Mouse (Mus musculus): ENCODE measurements around the gene Gm17334. TPM values are rescaled to one million over a fixed set of nuclear protein-coding genes. Genes with fewer than 3 reads are reported as not detected.

The Gm17334 gene
- total and polyA plus RNA-seq, 3 experiments: not detected

DNA sequence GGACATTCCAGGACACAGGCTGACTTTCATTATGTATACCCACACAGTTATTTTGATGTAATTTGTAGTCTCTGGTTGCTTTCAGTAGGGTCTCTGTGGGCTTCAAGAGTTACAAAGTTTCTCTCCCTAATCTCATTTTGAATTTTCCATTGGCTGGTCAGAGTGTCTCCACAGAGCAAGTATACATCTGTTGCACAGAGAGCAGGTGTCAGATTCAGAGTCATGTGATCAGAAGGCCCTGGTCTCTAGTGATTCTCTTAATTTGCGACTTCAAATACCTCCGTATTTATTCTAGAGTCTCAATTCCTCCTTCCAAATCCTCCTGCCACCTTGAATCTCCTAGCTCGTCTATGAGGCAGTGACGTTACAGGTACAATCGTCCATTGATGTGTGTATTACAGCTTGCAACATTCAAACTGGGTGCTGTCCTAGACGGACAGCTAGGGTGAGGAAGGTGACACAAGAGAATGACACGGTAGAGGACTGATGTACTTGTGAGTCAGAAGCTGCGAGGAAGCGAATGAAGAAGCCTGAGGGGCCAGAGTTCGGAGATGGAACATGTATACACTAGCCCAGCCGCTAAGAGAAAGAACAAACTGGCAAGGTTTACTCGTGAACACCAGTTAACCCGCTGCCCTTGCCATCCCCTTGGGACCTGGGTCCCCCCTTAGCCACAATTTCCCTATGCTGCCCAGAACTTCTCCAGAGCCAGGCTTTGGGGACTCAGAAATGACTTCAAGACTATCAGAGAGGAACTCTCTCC, 4.4 kb downstream of the Gm17334 start:
- no peaks in the 10 kb centered on the region; the same call in 1 of the 2 replicates for H3K79me2 ChIP-seq (ENCODE audit: control insufficient read depth, insufficient read depth, low read length, poor library complexity)
- H3K27me3 ChIP-seq (ENCODE audit: control insufficient read depth in 1 of 2, insufficient read depth in 2 of 2, low read length in 2 of 2): peaks cover 3 to 7% of the 10 kb centered on the region in 2 experiments; a peak in 3 of 4 replicates
- peaks cover 0 to 9% of the 10 kb centered on the region in 2 experiments; a peak in 2 of 4 replicates for H3K36me3 ChIP-seq (ENCODE audit: control insufficient read depth in 1 of 2, insufficient read depth in 2 of 2, low read length in 2 of 2)
- DNase-seq (ENCODE audit: low read depth, low spot score): peak; percentile 25
- H3K9me3 ChIP-seq (replicated peaks; ENCODE audit: insufficient read depth, low read length): no peaks in the 10 kb centered on the region
- peaks cover 0 to 16% of the 10 kb centered on the region in 2 experiments; a peak in 3 of 4 replicates for H3K4me1 ChIP-seq (ENCODE audit: control insufficient read depth in 1 of 2, insufficient read depth in 2 of 2, low read length in 2 of 2)
- no peak overlapping the region for H3K9ac ChIP-seq (ENCODE audit: control insufficient read depth, low read depth, low read length, poor library complexity, severe bottlenecking)
- H3K4me3 ChIP-seq (ENCODE audit: control insufficient read depth in 1 of 2, insufficient read depth in 1 of 2, low read depth in 2 of 2, low read length in 2 of 2): no peak overlapping the region
- H3K27ac ChIP-seq (ENCODE audit: control insufficient read depth, low read depth, low read length): no peak overlapping the region
- no peak for TF ChIP-seq ZKSCAN1 (IDR thresholded peaks at IDR 0.05; ENCODE audit: low read depth, low read length)
- TF ChIP-seq JUND (IDR thresholded peaks at IDR 0.05; ENCODE audit: low read depth, low read length): no peak
- TF ChIP-seq SMC3 (IDR thresholded peaks at IDR 0.05; ENCODE audit: low read depth, low read length): no peak

- no peak overlapping the region for H3K27ac ChIP-seq (ENCODE audit: control insufficient read depth, low read depth, low read length)
- DNase-seq (ENCODE audit: low read depth, low spot score): no peak
- no peaks in the 10 kb centered on the region for H3K9me3 ChIP-seq (replicated peaks; ENCODE audit: insufficient read depth, low read length)
- no peak overlapping the region; the same call in 1 of the 2 replicates for H3K9ac ChIP-seq (ENCODE audit: control insufficient read depth, low read depth, low read length, poor library complexity, severe bottlenecking)
- no peaks in the 10 kb centered on the region; the same call in 1 of the 2 replicates for H3K79me2 ChIP-seq (ENCODE audit: control insufficient read depth, insufficient read depth, low read length, poor library complexity)
- H3K27me3 ChIP-seq (ENCODE audit: control insufficient read depth in 1 of 2, insufficient read depth in 2 of 2, low read length in 2 of 2): peaks cover 3% of the 10 kb centered on the region in 2 experiments; a peak in 3 of 4 replicates
- no peak for TF ChIP-seq MAZ (IDR thresholded peaks at IDR 0.05; ENCODE audit: low read depth, low read length)
- H3K4me1 ChIP-seq (ENCODE audit: control insufficient read depth in 1 of 2, insufficient read depth in 2 of 2, low read length in 2 of 2): peaks cover 2 to 12% of the 10 kb centered on the region in 2 experiments; a peak in 3 of 4 replicates
- H3K4me3 ChIP-seq (ENCODE audit: control insufficient read depth in 1 of 2, insufficient read depth in 1 of 2, low read depth in 2 of 2, low read length in 2 of 2): no peak overlapping the region
- H3K36me3 ChIP-seq (ENCODE audit: control insufficient read depth in 1 of 2, insufficient read depth in 2 of 2, low read length in 2 of 2): peaks cover 0 to 9% of the 10 kb centered on the region in 2 experiments; a peak in 2 of 4 replicates
Measured at GRCm38 (mm10) chr11:53764581-53764980, 8.4 kb downstream of the Gm17334 start.

- Histone ChIP-seq H3K79me2 (ENCODE audit: control insufficient read depth, insufficient read depth, low read length, poor library complexity) (no peaks in the 10 kb centered on the region; the same call in 1 of the 2 replicates), H3K36me3 (ENCODE audit: control insufficient read depth in 1 of 2, insufficient read depth in 2 of 2, low read length in 2 of 2) (peaks cover 0 to 7% of the 10 kb centered on the region in 2 experiments; a peak in 2 of 4 replicates), H3K4me1 (ENCODE audit: control insufficient read depth in 1 of 2, insufficient read depth in 2 of 2, low read length in 2 of 2) (peaks cover 2 to 8% of the 10 kb centered on the region in 2 experiments; a peak in 3 of 4 replicates), H3K9me3 (replicated peaks; ENCODE audit: insufficient read depth, low read length) (no peaks in the 10 kb centered on the region), H3K27me3 (ENCODE audit: control insufficient read depth in 1 of 2, insufficient read depth in 2 of 2, low read length in 2 of 2) (peaks cover 2 to 3% of the 10 kb centered on the region in 2 experiments; a peak in 3 of 4 replicates), H3K27ac (ENCODE audit: control insufficient read depth, low read depth, low read length) (peak overlapping the region; percentile 9; the same call in 1 of the 2 replicates), H3K4me3 (ENCODE audit: control insufficient read depth in 1 of 2, insufficient read depth in 1 of 2, low read depth in 2 of 2, low read length in 2 of 2) (peak overlapping the region; percentile 66), H3K9ac (ENCODE audit: control insufficient read depth, low read depth, low read length, poor library complexity, severe bottlenecking) (peak overlapping the region; percentile 79)
- DNase-seq (ENCODE audit: low read depth, low spot score): peak; percentile 82
- TF ChIP-seq GATA1 (IDR thresholded peaks at IDR 0.05; ENCODE audit: low read depth, low read length) (no peak), CHD1 (IDR thresholded peaks at IDR 0.05; ENCODE audit: low read depth, low read length) (no peak; the same call in 1 of the 2 replicates), RCOR1 (IDR thresholded peaks at IDR 0.05; ENCODE audit: low read depth, low read length) (no peak; the same call in 1 of the 2 replicates), MYC (IDR thresholded peaks at IDR 0.05; ENCODE audit: low read depth, low read length) (0 out of 2 replicates have a peak, but pooled peaks have one; percentile 39), UBTF (IDR thresholded peaks at IDR 0.05; ENCODE audit: borderline replicate concordance, insufficient read depth, low read depth, low read length) (no peak), TCF12 (IDR thresholded peaks at IDR 0.05; ENCODE audit: low read depth, low read length) (no peak), HCFC1 (IDR thresholded peaks at IDR 0.05; ENCODE audit: low read depth, low read length) (no peak), KAT2A (conservative IDR thresholded peaks at IDR 0.05; ENCODE audit: low read depth, low read length) (no peak; the same call in 1 of the 2 replicates), POLR2A (IDR thresholded peaks at IDR 0.05; ENCODE audit: control insufficient read depth in 1 of 2, insufficient read depth in 1 of 2, low read depth in 1 of 2, low read length in 2 of 2, poor library complexity in 1 of 2) (peak in 1 of 2 experiments; percentile 59; a peak in 1 of 4 replicates), JUND (IDR thresholded peaks at IDR 0.05; ENCODE audit: low read depth, low read length) (no peak), NRF1 (IDR thresholded peaks at IDR 0.05; ENCODE audit: insufficient read depth, low read depth, low read length, poor library complexity, severe bottlenecking) (0 out of 2 replicates have a peak, but pooled peaks have one; percentile 1), RAD21 (IDR thresholded peaks at IDR 0.05; ENCODE audit: low read depth, low read length) (no peak), ETS1 (IDR thresholded peaks at IDR 0.05; ENCODE audit: low read depth, low read length) (peak; percentile 26), SMC3 (IDR thresholded peaks at IDR 0.05; ENCODE audit: low read depth, low read length) (no peak), NELFE (IDR thresholded peaks at IDR 0.05; ENCODE audit: low read depth, low read length) (peak; percentile 63), ZMIZ1 (IDR thresholded peaks at IDR 0.05; ENCODE audit: low read depth, low read length) (0 out of 2 replicates have a peak, but pooled peaks have one; percentile 21), CHD2 (IDR thresholded peaks at IDR 0.05; ENCODE audit: low read length) (no peak; the same call in 1 of the 2 replicates), ZC3H11A (IDR thresholded peaks at IDR 0.05; ENCODE audit: low read depth, low read length) (no peak), MYB (IDR thresholded peaks at IDR 0.05; ENCODE audit: low read depth, low read length) (no peak), CTCF (IDR thresholded peaks at IDR 0.05 in 2 of 3, conservative IDR thresholded peaks at IDR 0.05 in 1 of 3; ENCODE audit: control insufficient read depth in 1 of 3, insufficient read depth in 1 of 3, low read depth in 2 of 3, low read length in 3 of 3, poor library complexity in 1 of 3, severe bottlenecking in 1 of 3) (peak in 1 of 3 experiments; percentile 32; a peak in 2 of 6 replicates)
Measured at GRCm38 (mm10) chr11:53763496-53764140, 9.4 kb downstream of the Gm17334 start.

Measured in MEL (cell line).